Mouse (Mus musculus): ENCODE data around the gene Atxn2. TPM values are rescaled to one million over a fixed set of nuclear protein-coding genes. Genes with fewer than 3 reads are reported as not detected.
A peak's percentile ranks its signal among the peaks of the same experiment; 100 is the strongest.

Atxn2 gene
- polyA plus RNA-seq, 1 experiment, result 111 TPM

DNA sequence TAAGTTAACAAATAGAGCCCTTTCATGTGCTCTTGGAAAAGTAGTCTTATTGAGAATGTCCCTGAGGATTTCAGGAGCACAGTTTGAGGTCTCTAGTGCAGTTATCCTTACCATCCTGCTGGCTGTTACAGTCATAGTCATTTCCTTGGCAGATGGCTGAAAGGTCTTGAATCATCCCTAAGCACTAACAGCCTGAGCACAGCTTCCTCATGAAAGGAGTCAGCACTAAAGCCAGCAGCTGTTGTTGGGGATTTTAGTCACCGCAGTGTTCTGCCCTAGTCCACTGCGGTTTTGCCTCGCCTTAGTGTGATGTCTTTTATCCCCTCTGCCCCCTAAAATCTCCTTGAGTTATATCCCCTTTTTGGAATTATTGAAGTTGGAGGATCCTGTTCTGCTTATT is 96.0 kb downstream of the Atxn2 start:
- Histone ChIP-seq H3K36me3 (ENCODE audit: control insufficient read depth, insufficient read depth, low read length) (peaks cover 5% of the 10 kb centered on the region; the same call in 1 of the 2 replicates), H3K27me3 (replicated peaks; ENCODE audit: control insufficient read depth, insufficient read depth, low read length) (no peaks in the 10 kb centered on the region), H3K4me3 (ENCODE audit: insufficient read depth, low read depth, low read length) (no peak overlapping the region), H3K27ac (ENCODE audit: insufficient read depth, low read depth, low read length) (no peak overlapping the region), H3K4me1 (ENCODE audit: control insufficient read depth, insufficient read depth, low read length) (peaks cover 7% of the 10 kb centered on the region)
- WGBS, result 71% methylated on average over 3 of the region's 3 CpGs
- TF ChIP-seq CTCF (conservative IDR thresholded peaks at IDR 0.05; ENCODE audit: insufficient read depth, insufficient read length, low read depth, low read length) (no peak), POLR2A (IDR thresholded peaks at IDR 0.05; ENCODE audit: low read depth, low read length) (no peak)
- DNase-seq, result no peak

DNA sequence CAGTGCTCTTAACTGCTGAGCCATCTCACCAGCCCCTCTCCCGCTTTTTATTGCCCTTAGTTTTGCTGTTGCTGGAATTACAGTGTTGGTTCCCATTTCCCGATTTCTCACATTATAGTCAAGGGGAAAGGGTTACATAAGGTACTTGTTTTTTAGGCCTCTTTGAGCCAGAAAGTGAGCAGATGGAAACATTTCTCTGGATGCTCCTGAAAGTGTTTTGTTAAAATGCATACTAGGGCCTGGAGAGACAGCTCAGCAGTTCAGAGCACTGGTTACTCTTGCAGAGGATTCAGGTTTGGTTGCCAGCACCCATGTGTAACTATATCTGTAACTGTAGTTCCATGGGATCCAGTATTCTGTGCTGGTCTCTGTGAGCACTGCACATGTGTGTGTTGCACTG is 97.1 kb downstream of the Atxn2 start:
- Histone ChIP-seq H3K4me3 (ENCODE audit: insufficient read depth, low read depth, low read length) (no peak overlapping the region), H3K27me3 (replicated peaks; ENCODE audit: control insufficient read depth, insufficient read depth, low read length) (no peaks in the 10 kb centered on the region), H3K36me3 (ENCODE audit: control insufficient read depth, insufficient read depth, low read length) (peaks cover 3% of the 10 kb centered on the region; the same call in 1 of the 2 replicates), H3K27ac (ENCODE audit: insufficient read depth, low read depth, low read length) (no peak overlapping the region), H3K4me1 (ENCODE audit: control insufficient read depth, insufficient read depth, low read length) (peaks cover 7% of the 10 kb centered on the region)
- 82% methylated on average over 2 of the region's 2 CpGs for WGBS
- TF ChIP-seq POLR2A (IDR thresholded peaks at IDR 0.05; ENCODE audit: low read depth, low read length), result no peak
- no peak for TF ChIP-seq CTCF (conservative IDR thresholded peaks at IDR 0.05; ENCODE audit: insufficient read depth, insufficient read length, low read depth, low read length)
- no peak for DNase-seq

GRCm38 (mm10) chr5:121809667-121810224 is 98.6 kb downstream of the Atxn2 start:
- Histone ChIP-seq H3K27me3 (replicated peaks; ENCODE audit: control insufficient read depth, insufficient read depth, low read length) (no peaks in the 10 kb centered on the region), H3K36me3 (ENCODE audit: control insufficient read depth, insufficient read depth, low read length) (no peaks in the 10 kb centered on the region), H3K4me1 (ENCODE audit: control insufficient read depth, insufficient read depth, low read length) (peaks cover 7% of the 10 kb centered on the region), H3K27ac (ENCODE audit: insufficient read depth, low read depth, low read length) (no peak overlapping the region), H3K4me3 (ENCODE audit: insufficient read depth, low read depth, low read length) (no peak overlapping the region)
- DNase-seq, result peak; percentile 59
- TF ChIP-seq CTCF (conservative IDR thresholded peaks at IDR 0.05; ENCODE audit: insufficient read depth, insufficient read length, low read depth, low read length) (no peak), POLR2A (IDR thresholded peaks at IDR 0.05; ENCODE audit: low read depth, low read length) (no peak)
- 37% methylated on average over 5 of the region's 5 CpGs for WGBS

GRCm38 (mm10) chr5:121810331-121811151 is 99.4 kb downstream of the Atxn2 start:
- H3K27me3 ChIP-seq (replicated peaks; ENCODE audit: control insufficient read depth, insufficient read depth, low read length), result no peaks in the 10 kb centered on the region
- H3K4me3 ChIP-seq (ENCODE audit: insufficient read depth, low read depth, low read length), result no peak overlapping the region
- 85% methylated on average over 17 of the region's 17 CpGs for WGBS
- no peaks in the 10 kb centered on the region for H3K36me3 ChIP-seq (ENCODE audit: control insufficient read depth, insufficient read depth, low read length)
- no peak overlapping the region for H3K27ac ChIP-seq (ENCODE audit: insufficient read depth, low read depth, low read length)
- TF ChIP-seq CTCF (conservative IDR thresholded peaks at IDR 0.05; ENCODE audit: insufficient read depth, insufficient read length, low read depth, low read length) (no peak), POLR2A (IDR thresholded peaks at IDR 0.05; ENCODE audit: low read depth, low read length) (no peak)
- no peak for DNase-seq
- peaks cover 7% of the 10 kb centered on the region for H3K4me1 ChIP-seq (ENCODE audit: control insufficient read depth, insufficient read depth, low read length)

- no peaks in the 10 kb centered on the region for H3K36me3 ChIP-seq (ENCODE audit: control insufficient read depth, insufficient read depth, low read length)
- no peaks in the 10 kb centered on the region for H3K27me3 ChIP-seq (replicated peaks; ENCODE audit: control insufficient read depth, insufficient read depth, low read length)
- no peak for TF ChIP-seq CTCF (conservative IDR thresholded peaks at IDR 0.05; ENCODE audit: insufficient read depth, insufficient read length, low read depth, low read length)
- TF ChIP-seq POLR2A (IDR thresholded peaks at IDR 0.05; ENCODE audit: low read depth, low read length), result no peak
- no peak overlapping the region for H3K27ac ChIP-seq (ENCODE audit: insufficient read depth, low read depth, low read length)
- 68% methylated on average over 5 of the region's 5 CpGs for WGBS
- H3K4me3 ChIP-seq (ENCODE audit: insufficient read depth, low read depth, low read length), result no peak overlapping the region
- DNase-seq, result peak; percentile 47
- peaks cover 7% of the 10 kb centered on the region for H3K4me1 ChIP-seq (ENCODE audit: control insufficient read depth, insufficient read depth, low read length)
These were observed 100.4 kb downstream of the Atxn2 start for GRCm38 (mm10) chr5:121811485-121811931.

- TF ChIP-seq CTCF (conservative IDR thresholded peaks at IDR 0.05; ENCODE audit: insufficient read depth, insufficient read length, low read depth, low read length), result no peak
- TF ChIP-seq POLR2A (IDR thresholded peaks at IDR 0.05; ENCODE audit: low read depth, low read length), result no peak
- WGBS, result 82% methylated on average over 7 of the region's 7 CpGs
These were observed 101.5 kb downstream of the Atxn2 start for GRCm38 (mm10) chr5:121812526-121813243.

More at GRCm38 (mm10) chr5:121812526-121813243, 101.5 kb downstream of the Atxn2 start:
- no peak for DNase-seq
- Histone ChIP-seq H3K4me1 (ENCODE audit: control insufficient read depth, insufficient read depth, low read length) (peaks cover 7% of the 10 kb centered on the region), H3K4me3 (ENCODE audit: insufficient read depth, low read depth, low read length) (no peak overlapping the region), H3K27me3 (replicated peaks; ENCODE audit: control insufficient read depth, insufficient read depth, low read length) (no peaks in the 10 kb centered on the region), H3K36me3 (ENCODE audit: control insufficient read depth, insufficient read depth, low read length) (no peaks in the 10 kb centered on the region; the same call in 1 of the 2 replicates), H3K27ac (ENCODE audit: insufficient read depth, low read depth, low read length) (no peak overlapping the region)

Data from kidney, adult 2 months (tissue).